ENCODE assay signal across 8 mouse cellular contexts in genomic region chr11:71751174-71751611, GRCm38 (mm10). TPM values are rescaled to one million over a fixed set of nuclear protein-coding genes. Genes with fewer than 3 reads are reported as not detected.
A peak's percentile ranks its signal among the peaks of the same experiment; 100 is the strongest.
DNase-seq lines count a peak whose midpoint lies in the region; ATAC-seq lines count a peak whose summit lies in the region.

No protein-coding gene starts in this region.

- H3K36me3 ChIP-seq in forebrain, embryonic 12.5 days (replicated peaks) = no peaks in the 10 kb centered on the region
- H3K36me3 ChIP-seq in limb, embryonic 10.5 days = no peaks in the 10 kb centered on the region
- H3K36me3 ChIP-seq in midbrain, embryonic 14.5 days (ENCODE audit: control insufficient read depth, insufficient read depth, low read length) = no peaks in the 10 kb centered on the region

- H3K4me2 ChIP-seq in forebrain, embryonic 12.5 days = peak overlapping the region; percentile 89
- peak overlapping the region; percentile 78 for H3K4me2 ChIP-seq in midbrain, embryonic 14.5 days (ENCODE audit: low read length)

- no peaks in the 10 kb centered on the region for H3K27me3 ChIP-seq in forebrain, embryonic 12.5 days
- H3K27me3 ChIP-seq in limb, embryonic 10.5 days (ENCODE audit: low read depth, poor library complexity, severe bottlenecking) = peaks cover 66% of the 10 kb centered on the region
- H3K27me3 ChIP-seq in midbrain, embryonic 14.5 days (ENCODE audit: control insufficient read depth, insufficient read depth, low read length) = no peaks in the 10 kb centered on the region

- DNase-seq in gastrocnemius, postnatal 25 days = peak; percentile 21
- no peak for DNase-seq in gastrocnemius, adult 18-20 months (ENCODE audit: low spot score)
- DNase-seq in T-cell, adult 2 months (ENCODE audit: low spot score) = peak; percentile 5
- DNase-seq in limb, embryonic 10.5 days (ENCODE audit: low spot score) = no peak
- DNase-seq in midbrain, embryonic 14.5 days = no peak
- no peak for DNase-seq in urinary bladder, postnatal 25 days (ENCODE audit: low spot score)
- no peak for DNase-seq in urinary bladder, postnatal 36 days (ENCODE audit: low spot score in 2 of 2)

- ATAC-seq in forebrain, embryonic 12.5 days (ENCODE audit: low FRiP score) = peak; percentile 52
- ATAC-seq in midbrain, embryonic 14.5 days (ENCODE audit: low FRiP score, low TSS enrichment) = peak; percentile 39

- H3K4me3 ChIP-seq in forebrain, embryonic 12.5 days (replicated peaks) = peak overlapping the region; percentile 85
- H3K4me3 ChIP-seq in limb, embryonic 10.5 days = peak overlapping the region; percentile 69
- H3K4me3 ChIP-seq in midbrain, embryonic 14.5 days (replicated peaks; ENCODE audit: low read depth, low read length) = peak overlapping the region; percentile 93

- H3K4me1 ChIP-seq in forebrain, embryonic 12.5 days = peaks cover 57% of the 10 kb centered on the region
- peaks cover 18% of the 10 kb centered on the region for H3K4me1 ChIP-seq in limb, embryonic 10.5 days
- peaks cover 44% of the 10 kb centered on the region for H3K4me1 ChIP-seq in midbrain, embryonic 14.5 days (ENCODE audit: control insufficient read depth, insufficient read depth, low read length)

- WGBS in forebrain, embryonic 12.5 days = under 1% methylated on average over 41 of the region's 41 CpGs
- 2% methylated on average over 41 of the region's 41 CpGs for whole genome bisulfite sequencing in limb, embryonic 10.5 days
- WGBS in midbrain, embryonic 14.5 days = under 1% methylated on average over 41 of the region's 41 CpGs

- H3K9ac ChIP-seq in forebrain, embryonic 12.5 days = peak overlapping the region; percentile 91
- peak overlapping the region; percentile 84 for H3K9ac ChIP-seq in midbrain, embryonic 14.5 days (replicated peaks; ENCODE audit: low read length)

- H3K9me3 ChIP-seq in forebrain, embryonic 12.5 days = no peaks in the 10 kb centered on the region
- no peaks in the 10 kb centered on the region for H3K9me3 ChIP-seq in limb, embryonic 10.5 days (replicated peaks)
- no peaks in the 10 kb centered on the region for H3K9me3 ChIP-seq in midbrain, embryonic 14.5 days (ENCODE audit: control insufficient read depth, low read length)

- peak overlapping the region; percentile 78 for H3K27ac ChIP-seq in forebrain, embryonic 12.5 days
- peak overlapping the region; percentile 50 for H3K27ac ChIP-seq in limb, embryonic 10.5 days
- peak overlapping the region; percentile 85 for H3K27ac ChIP-seq in midbrain, embryonic 14.5 days (replicated peaks; ENCODE audit: low read depth, low read length)

RNA-seq across cellular contexts. Expression of gene Wscd1, which starts 1.5 kb away (rescaled TPM):
- total RNA-seq in gastrocnemius, postnatal 25 days (2021) = 1 to 10 TPM; 2.6 to 3.1 TPM
- 1 to 10 TPM; 1.1 to 2.1 TPM for total RNA-seq in gastrocnemius, adult 18-20 months (2021)
- 58.3 and 65.1 TPM in 2 replicates for polyA plus RNA-seq in forebrain, embryonic 12.5 days (2016; fragmentation: Nextera tagmentation; extraction: Ambion mirVana)
- polyA plus RNA-seq in limb, embryonic 10.5 days (2016; fragmentation: Nextera tagmentation; extraction: Ambion mirVana) = 2.0 and 2.5 TPM in 2 replicates
- 62.7 and 67.1 TPM in 2 replicates for polyA plus RNA-seq in midbrain, embryonic 14.5 days (2014; fragmentation: Nextera tagmentation; extraction: Ambion mirVana)

Comparison
In these comparisons a context has a peak if more than half of its experiments do, and no peak if none do; other contexts are left out.
1. DNase-seq: peak in gastrocnemius, postnatal 25 days (single experiment) and T-cell, adult 2 months (single experiment); none in gastrocnemius, adult 18-20 months (single experiment), limb, embryonic 10.5 days (single experiment), midbrain, embryonic 14.5 days (single experiment), urinary bladder, postnatal 25 days (single experiment) and urinary bladder, postnatal 36 days (0 of 2).
2. RNA of gene Wscd1, which starts 1.5 kb away (polyA plus RNA-seq): 62.7 to 67.1 TPM in midbrain, embryonic 14.5 days and 58.3 to 65.1 TPM in forebrain, embryonic 12.5 days; 2.0 to 2.5 TPM in limb, embryonic 10.5 days; every median in the first group is over 10 times any median in the second.
3. Peak in every context shown above with its lines, with median percentiles within 50 percentile points of each other: H3K27ac ChIP-seq and H3K4me3 ChIP-seq.